Mouse (Mus musculus): ENCODE measurements around the gene Myom3.

DNA sequence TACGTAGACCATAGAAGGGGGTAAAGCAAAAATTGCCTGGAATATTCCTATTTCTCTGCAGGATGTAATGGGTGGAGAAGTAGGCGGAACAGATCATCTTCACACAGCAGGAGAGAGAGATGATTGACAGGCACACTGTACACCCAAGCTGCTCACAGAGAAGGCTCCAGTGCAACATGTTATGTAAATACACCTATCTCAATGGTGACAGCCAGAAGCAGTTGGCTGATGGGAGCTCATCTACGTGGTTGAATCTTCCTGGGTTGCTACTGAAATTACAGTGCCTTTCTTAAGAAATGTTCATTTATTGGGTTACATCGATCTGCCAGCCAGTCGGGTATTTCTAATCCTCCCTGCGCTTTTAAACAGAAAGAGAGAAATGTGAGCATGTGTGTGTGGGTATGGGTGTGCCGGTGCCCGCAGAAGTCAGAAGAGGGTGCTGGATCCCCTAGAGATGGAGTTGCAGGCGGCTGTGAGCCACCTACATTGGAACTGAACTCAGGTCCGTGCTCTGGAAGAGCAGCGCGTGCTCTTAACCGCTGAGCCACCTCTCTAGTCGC lies 94.6 kb downstream of the Myom3 start:
- TF ChIP-seq CTCF (IDR thresholded peaks at IDR 0.05; ENCODE audit: control insufficient read depth, insufficient read depth, insufficient read length) (no peak), FOSL1 (IDR thresholded peaks at IDR 0.05; ENCODE audit: insufficient read depth, low read length, poor library complexity, severe bottlenecking) (no peak), MAX (IDR thresholded peaks at IDR 0.05) (no peak), MYOD1 (IDR thresholded peaks at IDR 0.05; ENCODE audit: control insufficient read depth, insufficient read length, low read depth) (no peak), USF1 (IDR thresholded peaks at IDR 0.05; ENCODE audit: low read depth) (no peak), CEBPB (IDR thresholded peaks at IDR 0.05; ENCODE audit: low read depth) (no peak)

Measured in C2C12 (cell line).